Mouse (Mus musculus) CD4-positive, CD25-positive, alpha-beta regulatory T cell, adult 9 weeks (primary cell): ENCODE data around the gene Mipep. TPM values are rescaled to one million over a fixed set of nuclear protein-coding genes. Genes with fewer than 3 reads are reported as not detected.

Source experiments
- polyA plus RNA-seq: library from polyadenylated mRNA; unstranded; fragments of 100-300 nt; shearing (Covaris generic); gene quantifications from one replicate; pipeline ENCODE4 v1.2.1, GENCODE M21; 2017

Mipep gene
- polyA plus RNA-seq, result 2.2 TPM

GRCm38 (mm10) chr14:60784427-60785315 lies at the start of gene Mipep:
Gene Mipep (plus strand): TSS chr14:60784573.

DNA sequence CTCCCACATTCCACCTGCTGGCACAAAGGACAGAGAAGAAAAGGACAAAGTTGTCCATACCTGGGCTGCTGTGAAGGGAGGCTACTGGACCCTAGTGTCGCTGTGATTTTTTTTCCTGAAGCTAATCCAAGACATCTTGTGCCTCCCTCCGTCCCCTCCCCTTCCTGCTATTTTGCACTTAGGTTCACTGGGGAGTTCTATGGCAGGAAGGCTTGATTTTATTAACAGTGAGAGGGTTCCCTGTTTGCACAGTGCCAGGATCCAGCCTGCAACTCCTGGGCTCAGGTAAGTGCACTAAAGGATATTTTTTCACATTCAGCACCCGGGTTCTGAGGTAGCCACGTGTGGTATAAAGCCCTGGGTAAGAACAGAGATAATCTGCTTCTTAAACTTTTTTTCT lies 16.5 kb upstream of the Mipep start, which contains the start of gene C1qtnf9:
C1qtnf9 (plus strand) TSS at position 251 of the 400 bp plus-strand sequence.

Other genes starting within 250 kb of the Mipep start
- 199 TPM for gene Spata13, start 150.6 kb upstream of the Mipep start, polyA plus RNA-seq
- not detected for gene C1qtnf9, start 16.4 kb upstream of the Mipep start, polyA plus RNA-seq